28 mouse cellular contexts compared by ENCODE assay signal in genomic region chr9:45267099-45267498, GRCm38 (mm10). TPM values are rescaled to one million over a fixed set of nuclear protein-coding genes. Genes with fewer than 3 reads are reported as not detected.
DNase-seq lines count a peak whose midpoint lies in the region; ATAC-seq and TF ChIP-seq lines count a peak whose summit lies in the region.
"Had no signal": no experiment of that assay in that cellular context is flagged by ENCODE, and none has a peak within 500 bp of the region (broad histone marks: within the 10 kb centered on the region; RNA-seq: fewer than 3 reads in every experiment).

No protein-coding gene starts in this region.

- H3K79me2 ChIP-seq in liver, adult 2 months (ENCODE audit: control insufficient read depth, insufficient read depth, low read length) = 0 out of 2 replicates have a peak, but pooled peaks cover 2% of the 10 kb centered on the region

- H3K27ac ChIP-seq in liver, adult 2 months (replicated peaks; ENCODE audit: insufficient read depth, low read depth, low read length) = peak overlapping the region; percentile 48; the same call in 1 of the 2 replicates
- peak overlapping the region; percentile 89 for H3K27ac ChIP-seq in bone marrow macrophage, adult 2 months (ENCODE audit: insufficient read depth, low read depth, low read length)
- no peak overlapping the region for H3K27ac ChIP-seq in liver, embryonic 14.5 days
- H3K27ac ChIP-seq in kidney, adult 2 months (ENCODE audit: insufficient read depth, low read depth, low read length) = no peak overlapping the region
- H3K27ac ChIP-seq: embryonic facial prominence, embryonic 15.5 days; forebrain, embryonic 15.5 days; heart, adult 2 months; heart, embryonic 13.5 days; hindbrain, embryonic 14.5 days; intestine, embryonic 15.5 days; midbrain, embryonic 13.5 days; stomach, embryonic 15.5 days had no signal

- H3K4me2 ChIP-seq in liver, embryonic 14.5 days (ENCODE audit: low read depth) = 0 out of 2 replicates have a peak overlapping the region, but pooled peaks have one; percentile 2
- H3K4me2 ChIP-seq: embryonic facial prominence, embryonic 15.5 days; forebrain, embryonic 15.5 days; heart, embryonic 13.5 days; hindbrain, embryonic 14.5 days; intestine, embryonic 15.5 days; midbrain, embryonic 13.5 days; stomach, embryonic 15.5 days had no signal

- 85% methylated on average over 4 of the region's 4 CpGs for WGBS in liver, adult 2 months
- WGBS in liver, embryonic 14.5 days (ENCODE audit: insufficient replicate concordance) = 63% methylated on average over 4 of the region's 4 CpGs
- WGBS in kidney, adult 2 months = 77% methylated on average over 4 of the region's 4 CpGs

- no peak for ATAC-seq in liver, embryonic 14.5 days (ENCODE audit: insufficient read depth)
- ATAC-seq: forebrain, embryonic 15.5 days; intestine, embryonic 15.5 days; lung, postnatal 0 days; midbrain, embryonic 13.5 days had no signal

- H3K4me1 ChIP-seq in liver, adult 2 months (ENCODE audit: control insufficient read depth, insufficient read depth, low read length) = peaks cover 2% of the 10 kb centered on the region; the same call in 1 of the 2 replicates
- peaks cover 43% of the 10 kb centered on the region for H3K4me1 ChIP-seq in bone marrow macrophage, adult 2 months (ENCODE audit: control insufficient read depth, insufficient read depth, low read length)
- peaks cover 0 to 6% of the 10 kb centered on the region in 2 experiments; a peak in 1 of 4 replicates for H3K4me1 ChIP-seq in liver, embryonic 14.5 days (replicated peaks; ENCODE audit: control insufficient read depth in 2 of 2, insufficient read depth in 2 of 2, low read length in 1 of 2)
- no peaks in the 10 kb centered on the region for H3K4me1 ChIP-seq in kidney, adult 2 months (ENCODE audit: control insufficient read depth, insufficient read depth, low read length)

- peaks cover 5% of the 10 kb centered on the region; the same call in 1 of the 2 replicates for H3K27me3 ChIP-seq in liver, adult 2 months (ENCODE audit: control insufficient read depth, insufficient read depth, low read length)
- H3K27me3 ChIP-seq in liver, embryonic 14.5 days (ENCODE audit: control insufficient read depth, insufficient read depth, low read length) = peaks cover 12% of the 10 kb centered on the region
- no peaks in the 10 kb centered on the region for H3K27me3 ChIP-seq in kidney, adult 2 months (replicated peaks; ENCODE audit: control insufficient read depth, insufficient read depth, low read length)

- H3K9ac ChIP-seq in liver, adult 2 months (ENCODE audit: low read depth, low read length) = peak overlapping the region; percentile 25; the same call in 1 of the 2 replicates
- no peak overlapping the region for H3K9ac ChIP-seq in liver, embryonic 14.5 days (replicated peaks)
- H3K9ac ChIP-seq: embryonic facial prominence, embryonic 15.5 days; forebrain, embryonic 15.5 days; heart, embryonic 13.5 days; hindbrain, embryonic 14.5 days; intestine, embryonic 15.5 days; midbrain, embryonic 13.5 days; stomach, embryonic 15.5 days had no signal

- TF ChIP-seq CTCF in liver, adult 2 months (IDR thresholded peaks at IDR 0.05; ENCODE audit: low read depth, low read length) = no peak
- TF ChIP-seq CTCF in bone marrow macrophage, adult 2 months (IDR thresholded peaks at IDR 0.05; ENCODE audit: low read depth, low read length) = no peak
- TF ChIP-seq CTCF in liver, embryonic 14.5 days (IDR thresholded peaks at IDR 0.05; ENCODE audit: low read depth) = no peak
- TF ChIP-seq CTCF in kidney, adult 2 months (conservative IDR thresholded peaks at IDR 0.05; ENCODE audit: insufficient read depth, insufficient read length, low read depth, low read length) = no peak

- no peak for TF ChIP-seq POLR2A in liver, adult 2 months (IDR thresholded peaks at IDR 0.05; ENCODE audit: extremely low read depth, insufficient read depth, low read length)
- no peak for TF ChIP-seq POLR2A in bone marrow macrophage, adult 2 months (IDR thresholded peaks at IDR 0.05; ENCODE audit: borderline replicate concordance, low read depth, low read length)
- no peak for TF ChIP-seq POLR2A in kidney, adult 2 months (IDR thresholded peaks at IDR 0.05; ENCODE audit: low read depth, low read length)

- TF ChIP-seq EP300 in liver, embryonic 14.5 days (IDR thresholded peaks at IDR 0.05; ENCODE audit: low read depth) = no peak

- H3K36me3 ChIP-seq in liver, adult 2 months (ENCODE audit: control insufficient read depth, insufficient read depth, low read length) = no peaks in the 10 kb centered on the region
- H3K36me3 ChIP-seq in liver, embryonic 14.5 days (replicated peaks; ENCODE audit: control insufficient read depth, insufficient read depth, low read depth) = no peaks in the 10 kb centered on the region
- H3K36me3 ChIP-seq in kidney, adult 2 months (ENCODE audit: control insufficient read depth, insufficient read depth, low read length) = no peaks in the 10 kb centered on the region
- H3K36me3 ChIP-seq: embryonic facial prominence, embryonic 15.5 days; forebrain, embryonic 15.5 days; heart, embryonic 13.5 days; intestine, embryonic 15.5 days; midbrain, embryonic 13.5 days; stomach, embryonic 15.5 days had no signal

- H3K9me3 ChIP-seq in liver, embryonic 14.5 days (ENCODE audit: control insufficient read depth, low read length) = no peaks in the 10 kb centered on the region
- H3K9me3 ChIP-seq: embryonic facial prominence, embryonic 15.5 days; forebrain, embryonic 15.5 days; heart, embryonic 13.5 days; intestine, embryonic 15.5 days; midbrain, embryonic 13.5 days; stomach, embryonic 15.5 days had no signal

- no peak for DNase-seq in liver, adult 2 months (ENCODE audit: extremely low read depth, low read depth, low spot score)
- no peak for DNase-seq in liver
- DNase-seq in CD4-positive helper T cell, adult 2 months (ENCODE audit: low read depth, low spot score) = peak; percentile 37
- DNase-seq in liver, embryonic 14.5 days (ENCODE audit: low read depth in 3 of 3, low spot score in 3 of 3) = no peak
- DNase-seq in kidney, adult 2 months = no peak
- no peak for DNase-seq in thymus, postnatal 36 days
- no peak for DNase-seq in frontal cortex, postnatal 14 days (ENCODE audit: low spot score in 2 of 2)
- DNase-seq: adrenal gland, postnatal 10 days; cerebellum, adult 9-11 months; gastrocnemius, postnatal 36 days; heart, adult 2 months; heart, postnatal 36 days; kidney, postnatal 25 days; thymus, adult 2 months had no signal

- H3K4me3 ChIP-seq in liver, adult 2 months (ENCODE audit: insufficient read depth, low read depth, low read length) = peak overlapping the region; percentile 13
- peak overlapping the region; percentile 86 for H3K4me3 ChIP-seq in bone marrow macrophage, adult 2 months (ENCODE audit: insufficient read depth, low read length)
- H3K4me3 ChIP-seq in liver, embryonic 14.5 days (ENCODE audit: insufficient read depth in 1 of 2, low read depth in 2 of 2, low read length in 2 of 2) = peak overlapping the region; percentile 10 to 29; a peak in 1 of 4 replicates
- H3K4me3 ChIP-seq in kidney, adult 2 months (ENCODE audit: insufficient read depth, low read depth, low read length) = no peak overlapping the region
- H3K4me3 ChIP-seq: embryonic facial prominence, embryonic 15.5 days; forebrain, embryonic 15.5 days; heart, adult 2 months; heart, embryonic 13.5 days; intestine, embryonic 15.5 days; midbrain, embryonic 13.5 days; stomach, embryonic 15.5 days had no signal

RNA-seq across cellular contexts. Expression of gene Il10ra, which starts 1.9 kb away (rescaled TPM):
- 2.7 and 3.5 TPM in 2 replicates for total RNA-seq in liver, adult 2 months (2014; rRNA removed)
- 1.6 and 2.9 TPM in 2 replicates for polyA plus RNA-seq in liver, adult 2 months (2012; rRNA removed)
- 195 and 197 TPM in 2 replicates for polyA plus RNA-seq in bone marrow macrophage, adult 2 months (2012; ENCODE audit: insufficient read depth, insufficient read length, missing spikeins)
- 1.2 and 1.4 TPM in 2 replicates for polyA plus RNA-seq in liver, embryonic 14.5 days (2012; rRNA removed)
- polyA plus RNA-seq in liver, embryonic 14.5 days (2014; fragmentation: Nextera tagmentation; extraction: Ambion mirVana) = 1.2 and 1.3 TPM in 2 replicates
- 3.3 and 5.3 TPM in 2 replicates for polyA plus RNA-seq in kidney, adult 2 months (2012; rRNA removed)

RNA-seq across cellular contexts. Expression of gene Tmprss13, which starts 51.8 kb away (rescaled TPM):
- total RNA-seq in liver, adult 2 months (2014; rRNA removed) = not detected in 2 replicates
- not detected in 2 replicates for polyA plus RNA-seq in liver, adult 2 months (2012; rRNA removed)
- polyA plus RNA-seq in bone marrow macrophage, adult 2 months (2012; ENCODE audit: insufficient read depth, insufficient read length, missing spikeins) = not detected in 2 replicates
- not detected in 2 replicates for polyA plus RNA-seq in liver, embryonic 14.5 days (2012; rRNA removed)
- polyA plus RNA-seq in liver, embryonic 14.5 days (2014; fragmentation: Nextera tagmentation; extraction: Ambion mirVana) = not detected in 2 replicates
- 0.56 and 0.64 TPM in 2 replicates for polyA plus RNA-seq in kidney, adult 2 months (2012; rRNA removed)
- total RNA-seq: common myeloid progenitor, adult 5-6 weeks; left cerebral cortex, postnatal 36 days; megakaryocyte progenitor cell, adult 5-6 weeks; monocyte, adult 5-6 weeks had no signal
- polyA plus RNA-seq: forebrain, embryonic 15.5 days; heart, embryonic 13.5 days; hindbrain, embryonic 14.5 days; midbrain, embryonic 13.5 days; neural tube, embryonic 11.5 days had no signal

Comparison
In these comparisons a context has a peak if more than half of its experiments do, and no peak if none do; other contexts are left out.
1. H3K27ac ChIP-seq: peak in liver, adult 2 months (single experiment) and bone marrow macrophage, adult 2 months (single experiment); none in liver, embryonic 14.5 days (single experiment) and kidney, adult 2 months (single experiment).
2. RNA of gene Il10ra, which starts 1.9 kb away (polyA plus RNA-seq): 195 to 197 TPM in bone marrow macrophage, adult 2 months; 3.3 to 5.3 TPM in kidney, adult 2 months, 1.6 to 2.9 TPM in liver, adult 2 months and 1.2 to 1.4 TPM in liver, embryonic 14.5 days; every median in the first group is over 10 times any median in the second.